Comparison of ENCODE assay signal across 9 mouse cellular contexts in the genomic region with DNA sequence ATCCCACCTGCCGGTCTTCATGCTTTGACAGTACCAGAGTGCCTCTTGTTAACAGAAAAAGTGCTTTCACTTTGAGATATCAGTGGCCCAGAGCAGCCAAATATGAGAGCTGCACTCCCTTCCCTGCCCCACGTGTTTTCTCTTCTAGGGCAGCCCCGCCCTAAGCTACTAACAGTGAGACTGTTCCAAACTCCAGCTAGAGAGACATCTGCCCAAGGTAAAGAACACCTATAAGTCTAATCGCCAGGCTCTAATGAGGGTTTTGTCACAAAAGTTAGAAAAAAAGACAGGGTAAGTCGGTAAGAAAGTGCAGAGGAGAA. TPM values are rescaled to one million over a fixed set of nuclear protein-coding genes. Genes with fewer than 3 reads are reported as not detected.
DNase-seq lines count a peak whose midpoint lies in the region; ATAC-seq and TF ChIP-seq lines count a peak whose summit lies in the region.
"Had no signal": no experiment of that assay in that cellular context is flagged by ENCODE, and none has a peak within 500 bp of the region (broad histone marks: within the 10 kb centered on the region; RNA-seq: fewer than 3 reads in every experiment).

No protein-coding gene starts in this region.

- H3K36me3 ChIP-seq in heart, embryonic 10.5 days: no peaks in the 10 kb centered on the region
- H3K36me3 ChIP-seq in ES-E14 (ENCODE audit: control insufficient read depth, insufficient read depth, low read length, poor library complexity, severe bottlenecking): no peaks in the 10 kb centered on the region
- no peaks in the 10 kb centered on the region for H3K36me3 ChIP-seq in hindbrain, embryonic 11.5 days (ENCODE audit: control insufficient read depth, insufficient read depth, low read length)
- H3K36me3 ChIP-seq in liver, embryonic 15.5 days (replicated peaks): no peaks in the 10 kb centered on the region

- 38% methylated on average over 5 of the region's 5 CpGs for WGBS in heart, embryonic 10.5 days
- 58% methylated on average over 5 of the region's 5 CpGs for WGBS in hindbrain, embryonic 11.5 days
- WGBS in liver, embryonic 15.5 days (ENCODE audit: insufficient replicate concordance): 30% methylated on average over 5 of the region's 5 CpGs

- no peak overlapping the region for H3K27ac ChIP-seq in heart, embryonic 10.5 days
- no peak overlapping the region for H3K27ac ChIP-seq in ES-E14 (ENCODE audit: insufficient read depth, low read depth, low read length, poor library complexity, severe bottlenecking)
- H3K27ac ChIP-seq in hindbrain, embryonic 11.5 days (ENCODE audit: low read depth, low read length): no peak overlapping the region
- no peak overlapping the region for H3K27ac ChIP-seq in liver, embryonic 15.5 days (replicated peaks)

- peaks cover 11% of the 10 kb centered on the region for H3K4me1 ChIP-seq in heart, embryonic 10.5 days
- H3K4me1 ChIP-seq in ES-E14 (ENCODE audit: control insufficient read depth in 2 of 2, insufficient read depth in 2 of 2, low read length in 2 of 2, poor library complexity in 1 of 2): no peaks in the 10 kb centered on the region
- no peaks in the 10 kb centered on the region for H3K4me1 ChIP-seq in hindbrain, embryonic 11.5 days (replicated peaks; ENCODE audit: control insufficient read depth, insufficient read depth, low read length)
- no peaks in the 10 kb centered on the region; the same call in 1 of the 2 replicates for H3K4me1 ChIP-seq in liver, embryonic 15.5 days (replicated peaks)

- H3K27me3 ChIP-seq in heart, embryonic 10.5 days (ENCODE audit: insufficient read depth, poor library complexity, severe bottlenecking): no peaks in the 10 kb centered on the region
- H3K27me3 ChIP-seq in hindbrain, embryonic 11.5 days (ENCODE audit: control insufficient read depth, insufficient read depth, low read length): no peaks in the 10 kb centered on the region
- H3K27me3 ChIP-seq in liver, embryonic 15.5 days: no peaks in the 10 kb centered on the region

- peak overlapping the region; percentile 61 for H3K4me3 ChIP-seq in heart, embryonic 10.5 days
- H3K4me3 ChIP-seq in ES-E14 (ENCODE audit: insufficient read depth in 1 of 2, low read depth in 1 of 2, low read length in 2 of 2, poor library complexity in 1 of 2, severe bottlenecking in 1 of 2): peak overlapping the region in 1 of 2 experiments; percentile 49; a peak in 1 of 4 replicates
- H3K4me3 ChIP-seq in hindbrain, embryonic 11.5 days (ENCODE audit: low read depth, low read length): no peak overlapping the region
- H3K4me3 ChIP-seq in liver, embryonic 15.5 days (replicated peaks): peak overlapping the region; percentile 44

- H3K9ac ChIP-seq in ES-E14 (ENCODE audit: insufficient read depth, low read depth, low read length, poor library complexity, severe bottlenecking): 0 out of 2 replicates have a peak overlapping the region, but pooled peaks have one; percentile 40
- H3K9ac ChIP-seq in hindbrain, embryonic 11.5 days (ENCODE audit: low read depth, low read length): no peak overlapping the region
- peak overlapping the region; percentile 32; the same call in 1 of the 2 replicates for H3K9ac ChIP-seq in liver, embryonic 15.5 days

- no peak overlapping the region for H3K4me2 ChIP-seq in hindbrain, embryonic 11.5 days (replicated peaks; ENCODE audit: low read depth, low read length)
- H3K4me2 ChIP-seq in liver, embryonic 15.5 days: peak overlapping the region; percentile 71

- DNase-seq in heart, embryonic 10.5 days (ENCODE audit: low spot score): no peak
- DNase-seq in heart, postnatal 10 days: no peak
- DNase-seq in ES-E14 (ENCODE audit: low read depth, low spot score): no peak
- no peak for DNase-seq in hindbrain, embryonic 11.5 days (ENCODE audit: low spot score)
- no peak for DNase-seq in adrenal gland, adult (ENCODE audit: inconsistent age in 2 of 2, low spot score in 1 of 2)
- DNase-seq in left cerebral cortex, postnatal 25 days (ENCODE audit: low spot score in 2 of 2): no peak
- no peak for DNase-seq in Muller cell, postnatal 12 days (ENCODE audit: inconsistent ontology term)

- ATAC-seq in hindbrain, embryonic 11.5 days (ENCODE audit: low FRiP score): peak; percentile 4; the same call in 1 of the 2 replicates
- ATAC-seq in liver, embryonic 15.5 days (ENCODE audit: insufficient read depth): no peak

- peaks cover 14% of the 10 kb centered on the region for H3K9me3 ChIP-seq in heart, embryonic 10.5 days
- H3K9me3 ChIP-seq in ES-E14 (ENCODE audit: control insufficient read depth, insufficient read depth, low read depth, low read length): peaks cover 4% of the 10 kb centered on the region; the same call in 1 of the 2 replicates
- H3K9me3 ChIP-seq in hindbrain, embryonic 11.5 days (ENCODE audit: control insufficient read depth, low read length): no peaks in the 10 kb centered on the region
- no peaks in the 10 kb centered on the region for H3K9me3 ChIP-seq in liver, embryonic 15.5 days (replicated peaks)

- intact Hi-C loops in heart, postnatal 10 days (cut with DNase I): no loop called here
- intact Hi-C loops in left cerebral cortex, postnatal 25 days (cut with DNase I): no loop called here

- in situ Hi-C loops in ES-E14 (cut with MboI; ENCODE audit: low sequenced_read_pairs in 2 of 2, unreplicated experiment in 2 of 2): loop anchor here in 1 of 2 experiments (25.0 kb wide), 1 partner anchor 1347 kb away; no protein-coding TSS in a partner anchor

TF ChIP-seq in ES-E14, 5 proteins besides CTCF, POLR2A, EP300 and RAD21:
- TF ChIP-seq CHD2 (IDR thresholded peaks at IDR 0.05; ENCODE audit: low read depth, low read length) (no peak), ZNF384 (IDR thresholded peaks at IDR 0.05; ENCODE audit: low read depth, low read length) (no peak), ZC3H11A (IDR thresholded peaks at IDR 0.05; ENCODE audit: borderline replicate concordance, low read depth, low read length) (no peak), HCFC1 (IDR thresholded peaks at IDR 0.05; ENCODE audit: borderline replicate concordance, insufficient read depth, low read length) (no peak), MAFK (IDR thresholded peaks at IDR 0.05; ENCODE audit: insufficient read depth, low read depth, low read length) (no peak)

RNA-seq across cellular contexts. Expression of gene Gm281, which starts 19.7 kb away (rescaled TPM):
- 0.05 TPM in 1 of 2 replicates, not detected in the other for polyA plus RNA-seq in heart, embryonic 10.5 days (2016; fragmentation: Nextera tagmentation; extraction: Ambion mirVana)
- not detected for total RNA-seq in heart, postnatal 10 days (2021)
- total RNA-seq in ES-E14 (2012; rRNA removed): 0.74 and 1.1 TPM in 2 replicates
- not detected in 2 replicates for polyA plus RNA-seq in hindbrain, embryonic 11.5 days (2014; fragmentation: Nextera tagmentation; extraction: Ambion mirVana)
- not detected in 2 replicates for polyA plus RNA-seq in liver, embryonic 15.5 days (2015; fragmentation: Nextera tagmentation; extraction: Ambion mirVana)
- not detected for total RNA-seq in left cerebral cortex, postnatal 25 days (2021)
- polyA plus RNA-seq: C2C12 had no signal

RNA-seq across cellular contexts. Expression of gene Atxn7, which starts 27.2 kb away (rescaled TPM):
- polyA plus RNA-seq in heart, embryonic 10.5 days (2016; fragmentation: Nextera tagmentation; extraction: Ambion mirVana): 2.6 and 3.0 TPM in 2 replicates
- total RNA-seq in heart, postnatal 10 days (2021): 10 to 100 TPM; 16.0 to 17.3 TPM
- 2.9 and 3.8 TPM in 2 replicates for total RNA-seq in ES-E14 (2012; rRNA removed)
- 4.4 and 6.3 TPM in 2 replicates for polyA plus RNA-seq in hindbrain, embryonic 11.5 days (2014; fragmentation: Nextera tagmentation; extraction: Ambion mirVana)
- polyA plus RNA-seq in liver, embryonic 15.5 days (2015; fragmentation: Nextera tagmentation; extraction: Ambion mirVana): 0.94 and 1.5 TPM in 2 replicates
- 10 to 100 TPM; 23.3 to 25.1 TPM for total RNA-seq in left cerebral cortex, postnatal 25 days (2021)

RNA-seq across cellular contexts. Expression of gene Thoc7, which starts 27.6 kb away (rescaled TPM):
- polyA plus RNA-seq in heart, embryonic 10.5 days (2016; fragmentation: Nextera tagmentation; extraction: Ambion mirVana): 131 and 135 TPM in 2 replicates
- 100 to 1,000 TPM; 117 to 129 TPM for total RNA-seq in heart, postnatal 10 days (2021)
- total RNA-seq in ES-E14 (2012; rRNA removed): 58.1 and 66.7 TPM in 2 replicates
- 253 TPM in 2 replicates for polyA plus RNA-seq in hindbrain, embryonic 11.5 days (2014; fragmentation: Nextera tagmentation; extraction: Ambion mirVana)
- 63.4 and 72.1 TPM in 2 replicates for polyA plus RNA-seq in liver, embryonic 15.5 days (2015; fragmentation: Nextera tagmentation; extraction: Ambion mirVana)
- 100 to 1,000 TPM in 1 of 2 experiments, 10 to 100 TPM in 1; 96.9 to 101 TPM for total RNA-seq in left cerebral cortex, postnatal 25 days (2021)
